Mouse (Mus musculus) small intestine, adult 2 months (tissue): Measurements from ENCODE around the gene Gm17334.

Experiments
- CTCF ChIP-seq: fragments of 200-500 bp; IDR thresholded peaks from 2 replicates; pipeline ENCODE4 v1.5.1; 2012; ENCODE audit warnings: low read depth, mild to moderate bottlenecking, control low read depth, inconsistent platforms, low read length, moderate library complexity, mixed read lengths; ENCODE audit not compliant: insufficient replicate concordance, insufficient read length; ENCODE audit errors: extremely low read depth
- POLR2A ChIP-seq: fragments of 200-500 bp; IDR thresholded peaks from 2 replicates; pipeline ENCODE4 v1.6.1; 2012; ENCODE audit warnings: low read depth, mild to moderate bottlenecking, control low read depth, inconsistent platforms, low read length, moderate library complexity

DNA sequence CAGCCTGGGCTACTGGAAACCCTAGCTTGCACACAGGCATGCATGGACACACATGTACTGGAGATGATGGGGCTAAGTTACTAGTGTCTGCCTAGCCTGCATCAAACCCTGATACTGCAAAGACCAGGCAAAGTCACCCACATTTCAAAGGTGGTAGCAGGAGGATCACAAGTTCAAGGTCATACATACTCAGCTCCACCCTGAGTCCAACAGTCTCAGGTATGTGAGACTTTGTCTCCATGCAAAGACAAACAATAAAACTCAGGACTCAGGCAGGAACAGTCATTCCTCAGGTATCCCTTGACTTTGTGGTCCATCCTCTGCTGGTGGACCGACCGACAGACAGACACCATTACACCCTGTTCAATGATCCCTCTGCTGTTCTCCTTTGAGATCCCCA is 10.6 kb downstream of the Gm17334 start:
- TF ChIP-seq CTCF (no peak), POLR2A (no peak)
